Mouse (Mus musculus) c-Kit-positive CD71-negative TER-119-negative erythroid progenitor cells, embryonic 14.5 days (primary cell): Measurements from ENCODE around the gene Nfatc3.
A peak's percentile ranks its signal among the peaks of the same experiment; 100 is the strongest.
"Not testable (repeated sequence)": the region's sequence is repeated elsewhere in the genome, so short reads cannot be mapped to it uniquely, and the experiment has no call there.

Experiments
- DNase-seq: peaks from one replicate; pipeline ENCODE4 v3.0.0-alpha.2; 2013; ENCODE audit warnings: low read depth

Nfatc3 gene

DNA sequence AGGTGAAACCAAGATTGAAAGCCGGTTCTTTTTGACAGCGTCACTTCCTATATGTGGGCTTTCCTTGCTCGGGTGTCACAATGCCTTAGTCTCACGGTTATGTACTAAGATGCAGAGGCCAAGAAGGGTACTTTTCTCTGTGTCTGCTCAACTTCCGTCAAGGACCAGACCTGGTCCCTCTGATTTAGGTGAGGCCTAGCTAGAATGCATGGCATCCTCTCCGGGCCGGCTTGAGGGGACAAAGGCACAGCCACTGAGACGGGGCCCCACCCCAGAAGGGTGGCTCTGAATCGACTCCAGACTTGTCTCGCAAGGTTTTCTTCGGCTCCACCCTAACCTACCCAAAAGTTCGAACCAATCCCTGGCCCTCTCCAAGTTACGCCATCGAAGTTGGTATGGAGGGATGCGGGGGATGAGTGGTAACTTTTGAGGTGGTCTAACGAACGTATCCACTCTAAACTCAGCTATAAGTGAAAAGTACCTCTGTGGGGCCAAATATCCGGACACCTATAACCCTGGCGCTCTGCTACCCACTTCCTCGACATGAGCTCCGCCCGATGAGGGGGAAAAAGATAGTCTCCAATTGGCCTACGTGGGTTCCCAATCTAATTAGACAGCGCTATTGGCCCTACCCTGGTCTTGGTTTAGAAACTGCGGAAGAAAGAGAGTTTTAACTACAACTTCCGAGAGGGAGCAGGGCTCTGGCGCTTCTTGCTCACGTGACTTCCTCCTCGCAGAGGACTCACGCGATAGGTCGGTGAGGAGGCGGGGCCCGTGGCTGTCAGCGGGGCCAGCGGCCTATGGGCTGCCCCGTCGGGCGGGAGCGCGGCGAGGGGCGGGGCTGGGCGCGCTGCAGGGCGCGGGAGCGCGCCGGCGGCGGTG lies at the start of gene Nfatc3:
Gene Nfatc3 (plus strand): TSS at position 110 of the 882 bp plus-strand sequence.
- DNase-seq = peak; percentile 91

DNA sequence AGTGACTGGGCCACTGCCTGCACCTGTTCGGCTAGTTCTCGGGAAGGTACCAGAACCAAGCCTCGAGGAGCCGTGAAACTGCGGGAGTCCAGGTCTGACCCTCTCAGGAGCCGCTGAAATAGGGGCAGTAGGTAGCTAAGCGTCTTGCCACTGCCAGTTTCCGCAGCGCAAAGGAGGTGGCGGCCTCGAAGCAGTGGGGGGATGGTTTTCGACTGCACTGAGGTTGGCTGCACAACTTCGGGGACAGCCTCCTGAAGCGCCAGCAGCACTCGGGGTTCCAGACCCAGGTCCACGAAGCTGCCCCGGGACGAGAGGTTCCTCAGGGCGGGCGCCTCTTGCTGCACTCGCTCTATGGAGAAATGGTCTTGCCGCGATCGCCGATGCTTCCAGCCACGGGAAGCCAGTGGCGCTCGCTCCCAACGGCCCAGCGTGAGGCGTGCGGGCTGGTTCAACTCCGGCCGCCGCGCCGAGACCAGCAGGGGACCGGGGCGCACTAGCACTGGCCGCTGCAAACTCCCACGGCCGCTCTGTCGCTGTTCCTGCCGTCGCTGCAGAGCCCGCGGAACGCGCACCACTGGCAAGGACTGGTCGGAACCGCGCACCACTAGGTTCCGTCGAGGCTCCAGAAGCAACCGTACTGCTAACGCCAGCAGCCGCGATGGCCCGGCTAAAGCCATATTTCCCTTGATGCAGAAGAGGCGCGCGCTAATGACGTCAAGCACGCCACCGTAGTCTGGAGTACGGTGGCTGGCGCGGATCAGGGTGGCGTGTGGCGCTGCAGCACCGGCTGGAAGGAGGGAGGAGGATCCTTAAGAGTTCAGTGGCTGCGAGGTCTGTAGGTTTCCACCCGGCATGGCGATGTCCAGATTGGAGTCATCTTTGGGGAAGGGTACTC lies 47.6 kb upstream of the Nfatc3 start:
- peak; percentile 83 for DNase-seq

DNA sequence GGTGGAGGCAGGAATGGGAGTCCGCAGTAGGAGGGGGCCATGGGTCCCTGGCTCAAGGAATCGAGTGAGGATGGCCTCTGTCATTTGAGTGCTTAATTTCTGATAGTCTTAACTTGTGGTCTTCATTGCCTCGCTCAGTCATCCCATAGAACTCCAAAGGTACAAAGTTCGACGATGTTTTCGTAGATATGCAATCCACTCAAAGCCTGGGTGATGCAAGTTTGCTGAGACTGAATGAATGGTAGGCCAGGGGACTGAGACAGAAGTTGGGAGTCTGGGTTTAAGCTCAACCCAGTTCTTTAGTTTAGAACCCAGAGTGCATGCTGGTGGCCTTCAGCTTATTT lies 47.0 kb upstream of the Nfatc3 start, which contains the start of gene Ddx28:
Gene Ddx28 (minus strand): TSS at position 240 of the 344 bp plus-strand sequence.
- DNase-seq = no peak

DNA sequence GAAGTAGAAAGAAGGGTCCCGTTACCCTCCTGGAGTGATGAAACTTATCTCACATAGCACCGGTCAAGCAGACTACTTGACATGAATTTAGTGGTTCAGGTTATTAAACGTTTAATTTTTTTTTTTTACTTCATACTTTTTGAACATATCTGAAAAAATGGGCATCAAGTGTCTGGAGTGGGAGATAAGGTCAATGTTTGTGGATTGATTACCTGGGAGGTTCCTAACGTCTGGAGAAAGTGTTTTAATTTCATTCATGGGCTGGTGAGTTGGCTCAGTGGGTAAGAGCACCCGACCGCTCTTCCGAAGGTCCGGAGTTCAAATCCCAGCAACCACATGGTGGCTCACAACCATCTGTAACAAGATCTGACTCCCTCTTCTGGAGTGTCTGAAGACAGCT lies 46.4 kb upstream of the Nfatc3 start:
- not testable (repeated sequence) for DNase-seq

DNA sequence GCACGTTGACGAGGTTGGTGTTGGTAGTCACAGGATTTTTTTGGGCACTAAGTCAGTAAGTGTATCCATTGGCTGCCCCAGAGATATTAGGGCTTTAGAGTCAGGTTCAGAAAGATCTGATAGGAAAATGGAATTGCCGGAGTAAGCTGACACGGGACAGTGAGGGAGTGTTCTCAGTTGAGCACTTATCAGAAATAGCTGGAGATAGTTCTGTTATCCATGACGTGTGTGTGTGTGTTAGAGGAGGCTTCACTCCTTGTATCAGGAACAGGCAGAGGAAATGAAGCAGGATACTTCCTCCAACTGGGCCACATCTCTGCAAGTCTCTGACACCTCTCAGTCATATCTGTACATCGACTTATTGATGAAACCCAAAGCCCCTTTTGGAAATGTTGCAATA lies 42.4 kb upstream of the Nfatc3 start:
- no peak for DNase-seq

DNA sequence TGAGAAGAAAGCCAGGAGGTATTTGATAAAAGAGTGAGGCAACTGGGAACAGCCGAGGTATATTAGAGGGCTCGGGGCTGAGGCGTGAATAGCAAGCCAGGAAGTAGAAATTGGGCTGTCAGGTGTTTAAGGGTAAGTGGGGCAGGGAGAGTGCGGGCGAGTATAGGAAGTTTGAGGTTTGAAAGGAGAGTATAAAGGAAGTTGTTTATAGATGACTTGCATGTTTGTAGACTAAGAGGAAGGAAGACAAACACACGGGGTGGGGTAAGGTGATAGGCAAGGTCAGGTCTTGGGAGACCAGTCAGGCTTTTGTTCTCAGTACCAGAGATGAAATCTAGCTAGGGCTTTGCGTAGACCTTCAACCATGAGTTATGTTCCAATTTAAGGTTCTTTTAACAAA lies 41.5 kb upstream of the Nfatc3 start:
- no peak for DNase-seq

DNA sequence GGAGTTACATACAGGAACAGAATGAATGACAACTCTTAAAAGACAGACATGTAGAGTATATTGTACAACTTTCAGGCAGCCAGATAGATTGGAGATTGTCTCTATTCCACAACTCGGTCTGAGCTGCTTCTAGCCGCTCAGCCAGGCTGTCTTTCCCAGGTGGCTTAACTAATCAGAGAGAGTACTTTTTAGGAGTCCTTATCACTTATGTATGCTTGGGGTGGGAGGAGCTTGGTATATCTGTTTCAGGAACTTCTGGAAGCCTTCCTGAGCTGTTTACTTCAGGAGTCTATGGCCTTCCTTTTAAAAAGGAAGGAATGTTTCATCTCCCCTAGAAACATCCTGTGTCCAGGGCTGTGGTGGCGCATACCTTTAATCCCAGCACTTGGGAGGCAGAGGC lies 40.6 kb upstream of the Nfatc3 start:
- no peak for DNase-seq

DNA sequence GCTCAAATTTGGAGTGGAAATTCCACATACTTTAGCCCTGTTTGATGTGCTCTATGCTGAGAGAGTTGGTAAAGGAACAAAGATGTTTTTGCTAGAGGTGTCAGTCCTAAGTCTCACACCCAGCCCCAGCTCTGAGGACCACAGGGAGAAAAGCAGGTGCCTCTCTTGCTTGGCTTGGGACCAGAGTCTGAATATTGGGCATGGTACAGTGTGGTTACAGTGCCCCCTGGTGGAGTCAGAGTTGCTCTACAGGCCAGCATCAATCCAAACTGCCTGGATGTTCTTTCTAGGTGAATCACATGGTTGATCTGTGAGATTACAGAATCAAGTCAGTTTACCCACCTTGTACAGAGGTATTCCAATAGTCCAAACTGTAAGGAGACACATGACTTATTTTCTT lies 36.2 kb upstream of the Nfatc3 start:
- peak; percentile 78 for DNase-seq

DNA sequence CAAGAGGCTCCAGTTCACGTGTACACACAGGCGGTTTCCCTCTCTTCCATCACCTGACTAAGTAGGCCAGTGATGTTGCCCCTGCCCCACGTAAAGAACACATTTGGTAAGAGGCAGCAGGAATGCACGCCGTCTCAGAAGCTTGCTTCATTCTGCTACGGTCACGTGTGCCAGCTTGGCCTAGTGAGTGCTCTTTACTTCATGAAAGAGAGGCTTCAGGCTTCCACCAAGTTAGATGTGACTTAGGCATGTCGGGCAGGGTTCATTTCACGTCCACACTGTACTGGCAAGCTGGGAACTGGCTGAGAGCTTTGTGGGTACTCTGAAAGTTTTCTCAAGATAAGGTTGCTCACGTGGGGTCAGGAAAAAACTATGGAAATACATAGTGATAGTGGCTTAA lies 19.9 kb upstream of the Nfatc3 start:
- no peak for DNase-seq

DNA sequence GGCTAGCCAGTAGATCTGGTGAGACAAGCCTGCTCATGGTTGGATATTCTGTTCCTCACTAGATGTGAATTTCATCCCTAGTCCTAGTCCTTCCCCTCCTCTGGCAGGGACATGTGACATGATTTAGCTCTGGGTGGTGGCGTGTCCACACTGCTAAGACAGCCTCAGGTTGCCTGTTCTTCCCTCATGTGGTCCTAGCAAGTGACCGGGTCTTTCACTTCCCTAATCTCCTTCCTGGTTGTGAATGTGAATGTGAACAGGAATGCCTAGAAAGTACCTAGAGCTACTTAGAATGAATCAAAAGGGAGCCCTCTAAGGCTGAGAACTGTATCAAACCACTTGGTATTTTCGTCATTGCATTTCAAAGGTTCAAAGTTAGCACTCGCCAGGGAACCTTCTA lies 19.0 kb upstream of the Nfatc3 start:
- no peak for DNase-seq

DNA sequence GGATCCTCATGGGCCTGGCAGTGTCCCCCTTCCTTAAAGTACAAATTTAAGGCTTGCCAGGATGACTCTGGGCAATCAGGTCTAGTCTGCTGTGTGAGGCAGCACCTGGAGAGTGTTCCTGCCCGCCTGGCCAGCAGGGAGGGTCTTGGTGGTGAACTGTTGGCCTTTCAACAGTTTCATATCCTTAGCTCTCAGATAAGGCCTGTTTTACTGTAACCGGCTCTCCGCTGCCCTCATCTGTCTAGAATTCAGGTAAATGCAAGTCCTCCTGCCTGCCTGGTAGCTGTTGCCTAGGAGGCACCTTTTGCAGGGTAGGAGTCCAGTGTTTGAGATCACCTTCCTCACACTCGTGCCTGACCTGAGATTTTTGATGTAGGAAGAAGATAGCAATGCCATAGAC lies 18.4 kb upstream of the Nfatc3 start:
- DNase-seq = no peak

DNA sequence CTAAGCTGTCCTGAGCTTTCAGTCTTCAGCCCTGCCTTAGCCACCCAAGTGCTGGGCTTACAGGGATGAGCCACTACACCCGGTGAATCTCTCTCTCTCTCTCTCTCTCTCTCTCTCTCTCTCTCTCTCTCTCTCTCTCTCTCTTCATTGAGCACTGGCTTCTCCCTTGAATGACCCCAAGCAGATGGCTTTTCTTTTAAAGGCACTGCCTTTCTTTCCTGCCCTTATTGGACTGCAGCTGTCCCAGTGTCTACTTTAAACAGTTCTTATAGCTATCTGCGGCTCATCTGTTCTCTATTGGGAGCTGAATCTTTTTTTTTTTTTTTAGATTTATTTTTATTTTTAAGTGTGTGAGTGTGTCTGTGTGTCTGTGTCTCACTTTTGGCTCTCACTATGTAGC lies 15.6 kb upstream of the Nfatc3 start:
- no peak for DNase-seq

DNA sequence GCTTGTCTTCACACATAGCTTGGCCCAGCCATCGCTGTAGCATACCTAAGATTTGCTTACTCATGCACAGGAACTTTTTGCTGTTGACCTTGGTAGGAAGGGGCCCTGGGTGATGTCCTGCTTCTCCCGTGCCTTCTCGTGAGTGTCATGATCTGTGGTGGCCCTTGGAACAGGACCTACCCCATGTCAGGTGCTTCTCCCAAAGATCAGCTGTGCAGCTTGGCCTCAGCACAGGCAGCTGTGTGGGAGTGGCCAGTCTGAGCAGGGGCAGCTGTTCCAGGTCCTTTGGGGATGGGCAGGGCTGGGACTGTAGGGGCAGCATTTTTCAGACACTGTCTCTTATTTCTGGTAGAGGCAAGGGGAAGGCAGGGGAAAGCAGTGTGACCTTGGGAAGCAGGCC lies 14.5 kb upstream of the Nfatc3 start:
- no peak for DNase-seq

DNA sequence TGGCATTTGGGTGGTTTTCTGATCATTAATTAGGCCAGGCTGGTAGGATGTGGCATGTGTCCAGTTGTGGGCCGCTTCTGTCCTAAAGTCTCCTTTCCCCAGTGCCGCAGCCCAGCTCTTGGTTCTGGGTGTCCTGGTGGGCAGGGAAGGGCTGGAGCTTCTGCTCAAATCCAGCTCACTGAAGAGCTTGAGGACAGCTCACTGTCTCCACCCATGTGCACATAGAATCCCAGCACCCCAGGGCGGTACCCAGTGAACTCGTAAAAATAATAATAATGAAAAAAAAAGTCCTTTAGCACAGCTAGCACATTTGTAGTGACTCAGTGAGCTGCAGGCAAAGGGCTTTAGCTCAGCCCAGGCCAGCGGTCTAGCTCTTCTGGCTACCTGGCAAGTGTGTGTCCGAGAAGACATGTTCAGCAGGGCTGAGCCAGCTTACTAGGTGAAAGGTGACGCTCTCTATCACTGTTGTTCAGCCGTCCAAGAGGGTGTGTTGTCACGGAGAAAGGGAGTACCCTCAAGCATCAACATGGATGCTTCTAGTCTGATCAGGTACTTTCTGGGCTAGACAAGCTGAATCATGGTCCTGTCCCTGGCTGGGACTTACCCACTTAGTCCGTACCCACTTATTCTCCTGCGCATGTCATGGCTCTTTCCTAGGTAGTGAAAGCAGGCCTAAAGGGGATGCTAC lies 11.6 kb upstream of the Nfatc3 start:
- no peak for DNase-seq

DNA sequence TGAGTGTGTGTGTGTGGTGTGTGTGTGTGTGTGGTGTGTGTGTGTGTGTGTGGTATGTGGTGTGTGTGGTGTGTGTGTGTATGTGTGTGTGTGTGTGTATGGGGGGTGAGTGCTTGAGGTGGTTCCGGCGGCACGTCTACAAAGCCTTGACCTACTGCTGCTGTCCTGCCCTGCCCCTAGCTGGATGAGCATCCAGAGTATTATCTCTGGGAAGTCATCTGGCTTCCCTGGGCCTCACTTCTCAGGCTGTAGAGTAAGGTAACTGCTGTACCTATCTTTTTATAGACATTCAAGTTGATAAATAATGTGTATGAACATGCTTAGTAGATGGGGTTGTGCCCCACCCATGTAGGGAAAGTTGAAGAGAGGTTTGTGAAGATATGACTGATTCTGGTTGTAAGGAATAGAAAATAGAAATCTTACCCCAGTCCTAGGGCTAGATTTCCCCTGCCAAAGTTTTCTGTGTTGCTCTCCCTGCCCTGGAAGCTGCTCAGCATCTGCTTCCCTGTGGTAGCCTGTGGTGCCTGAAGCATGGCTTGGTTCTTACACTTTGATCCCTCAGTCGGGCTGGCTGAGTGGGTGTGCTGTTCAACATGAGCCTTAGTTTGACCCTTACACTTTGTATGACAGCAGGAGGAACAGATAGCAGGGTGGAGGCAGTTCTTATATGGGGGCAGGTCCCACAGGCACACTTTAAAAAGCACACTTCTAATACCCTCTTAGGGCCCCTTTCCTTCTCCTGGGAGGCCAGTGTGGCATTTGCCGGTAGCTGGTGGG lies 10.6 kb upstream of the Nfatc3 start:
- DNase-seq = no peak

DNA sequence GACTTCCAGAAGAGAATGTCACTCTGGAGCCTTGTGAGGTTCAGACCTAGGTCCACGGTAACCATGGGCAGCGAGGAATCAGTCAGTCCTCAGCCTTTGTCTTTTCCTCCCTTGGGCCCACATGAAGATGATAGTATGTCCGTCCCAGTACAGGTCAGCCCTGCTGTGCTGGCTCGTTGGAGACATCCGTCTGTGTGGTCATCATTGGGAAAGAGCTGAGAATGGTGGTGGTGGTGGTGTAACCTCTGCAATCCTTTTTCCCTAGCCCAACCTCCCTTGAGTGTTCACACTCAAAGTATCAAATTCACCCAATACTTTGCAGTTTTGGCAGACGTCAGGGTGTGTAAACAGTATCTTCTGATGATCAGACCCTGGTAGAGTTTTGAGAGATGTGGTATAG lies 8.8 kb upstream of the Nfatc3 start:
- DNase-seq = no peak

DNA sequence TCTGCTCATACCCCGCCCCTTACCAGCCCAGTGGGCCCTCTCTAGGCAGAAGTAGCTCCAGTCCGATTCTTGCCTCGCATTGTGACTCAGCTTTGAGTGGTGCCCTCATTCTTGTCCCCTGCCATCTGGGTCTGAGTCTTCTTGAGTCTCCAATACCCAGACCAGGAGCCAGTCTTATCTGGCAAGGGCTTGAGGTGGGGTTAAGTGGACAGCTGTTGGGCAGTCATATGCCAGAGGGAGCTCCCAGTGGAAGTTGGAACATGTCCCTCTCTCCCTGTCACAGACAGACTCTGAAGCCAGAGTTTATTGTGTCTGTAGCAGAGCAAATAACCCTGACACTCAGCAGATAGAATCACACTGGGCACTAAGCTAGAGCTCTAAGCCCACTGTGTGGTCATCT lies 7.6 kb upstream of the Nfatc3 start:
- no peak for DNase-seq

DNA sequence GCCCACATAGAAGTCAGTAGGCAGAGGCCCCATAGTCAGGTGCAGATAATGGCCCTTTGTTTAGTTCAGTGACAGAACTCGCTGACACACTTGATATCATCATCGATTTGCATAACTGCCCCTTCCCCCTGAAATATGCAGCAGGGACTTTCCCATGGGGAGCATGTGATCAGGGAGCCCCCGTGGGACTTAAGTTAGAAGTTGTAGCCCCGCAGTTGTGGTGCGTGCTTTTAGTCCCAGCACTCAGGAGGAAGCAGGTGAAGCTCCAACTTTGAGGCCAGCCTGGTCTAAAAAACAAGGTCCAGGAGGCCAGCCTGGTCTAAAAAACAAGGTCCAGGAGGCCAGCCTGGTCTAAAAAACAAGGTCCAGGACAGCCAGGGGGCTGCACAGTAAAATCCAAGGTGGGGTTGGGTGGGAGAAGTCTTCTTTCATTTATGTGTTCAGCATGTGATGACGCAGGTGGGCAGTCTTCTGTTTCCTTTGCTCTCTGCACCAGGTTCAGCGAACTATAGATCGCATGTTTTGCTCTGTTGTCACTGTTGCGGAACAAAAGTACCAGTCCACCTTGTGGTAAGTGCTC lies 6.0 kb upstream of the Nfatc3 start:
- no peak for DNase-seq

DNA sequence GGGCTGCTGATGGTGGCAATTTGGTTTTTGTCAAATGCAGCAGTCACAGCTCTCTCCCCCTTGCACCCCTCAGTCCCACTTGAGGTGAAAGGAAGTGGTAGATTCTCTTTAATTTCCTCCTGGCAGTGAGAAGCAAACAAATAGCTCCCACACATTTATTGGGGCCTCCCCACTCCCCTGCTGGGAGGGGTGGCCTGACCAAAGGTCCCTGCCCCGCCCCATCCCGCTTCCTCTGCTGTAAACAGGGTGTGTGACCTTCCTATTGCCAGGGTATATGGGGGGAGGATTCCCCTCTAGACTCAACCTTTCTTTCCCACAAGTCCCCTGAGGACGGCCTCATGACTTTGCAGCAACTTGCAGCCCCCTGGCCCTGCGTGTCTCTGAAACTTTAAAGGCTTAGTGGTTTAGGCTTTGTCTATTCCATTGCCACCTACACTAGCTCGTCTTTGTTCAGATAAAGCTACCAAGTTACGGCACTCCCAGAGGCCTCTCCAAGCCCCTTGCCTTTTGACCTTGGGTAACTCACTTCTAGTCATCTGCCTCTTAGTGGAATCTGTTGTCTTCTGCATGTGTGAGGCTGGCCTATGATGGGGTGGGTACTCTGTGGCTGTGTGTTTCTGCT lies 4.3 kb upstream of the Nfatc3 start:
- no peak for DNase-seq

DNA sequence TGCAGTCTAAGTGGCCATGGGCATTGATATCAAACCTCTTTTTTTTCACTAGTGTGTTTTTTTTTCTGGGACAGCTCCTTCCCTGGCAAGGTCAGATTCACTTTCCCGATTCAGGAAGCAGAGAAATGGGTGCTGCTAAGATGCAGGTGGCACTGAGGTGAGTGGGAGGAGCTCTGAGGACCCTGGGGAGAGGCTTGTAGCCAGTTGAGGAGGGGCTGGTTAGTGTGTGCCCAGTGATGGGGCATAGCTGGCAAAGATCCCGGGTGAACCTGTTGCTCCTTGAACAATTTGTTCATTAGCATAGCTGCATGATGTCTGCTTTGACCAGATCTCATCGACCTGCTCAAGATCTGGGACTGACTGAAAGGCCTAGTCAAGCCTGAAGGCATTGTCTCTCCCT lies 3.6 kb upstream of the Nfatc3 start:
- DNase-seq = no peak

DNA sequence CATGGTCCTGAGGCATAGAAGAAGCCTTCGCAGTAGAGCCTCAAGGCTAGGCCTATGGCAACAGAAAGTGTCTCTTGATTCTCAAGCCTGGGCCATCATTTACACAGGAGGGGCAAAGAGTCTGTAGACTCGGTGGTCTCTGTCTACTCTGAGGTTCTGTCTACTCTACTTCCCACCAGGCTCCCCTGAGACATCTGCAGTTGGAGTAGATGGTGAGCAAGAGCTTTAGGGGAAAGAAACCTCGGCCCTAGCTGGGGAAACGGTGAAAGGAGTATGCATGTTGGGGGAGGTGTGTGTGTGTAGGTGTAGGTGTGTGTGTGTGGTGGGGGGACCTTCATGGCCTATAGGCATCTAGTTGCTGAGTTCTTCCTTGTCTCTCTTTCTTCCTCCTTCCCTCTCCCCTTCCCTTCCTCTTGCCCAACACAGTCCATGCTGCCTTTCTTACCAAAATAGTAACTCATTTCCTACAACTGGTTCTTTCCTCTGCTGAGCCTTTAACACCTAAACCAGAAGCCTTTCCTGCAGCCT lies 2.1 kb upstream of the Nfatc3 start:
- no peak for DNase-seq
